Mouse (Mus musculus): Measurements from ENCODE around the gene Cln6. TPM values are rescaled to one million over a fixed set of nuclear protein-coding genes. Genes with fewer than 3 reads are reported as not detected.

Cln6 gene
- polyA plus RNA-seq, 1 experiment from 2014 or later: 9.7 TPM

DNA sequence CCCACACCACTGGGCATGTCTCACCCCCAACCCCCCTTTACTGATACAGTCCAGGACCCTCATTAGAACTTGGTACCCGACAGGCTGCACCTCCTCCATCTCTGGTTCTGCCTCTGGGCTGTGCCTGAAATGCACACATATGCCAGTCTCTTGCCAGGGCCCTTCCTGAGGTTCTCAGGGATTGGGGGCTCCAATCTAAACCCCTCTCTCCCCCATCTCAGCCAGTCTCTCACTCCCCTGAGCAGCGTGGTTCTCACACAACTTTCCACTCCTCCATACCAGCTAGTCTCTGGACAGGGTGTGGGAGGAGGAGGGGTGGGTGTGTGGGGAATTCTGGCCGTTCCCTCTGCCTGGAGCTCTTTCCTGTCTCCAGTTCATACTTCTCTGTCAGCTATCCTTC is 974 bp upstream of the Cln6 start:
- 65% methylated on average over 3 of the region's 3 CpGs for WGBS

DNA sequence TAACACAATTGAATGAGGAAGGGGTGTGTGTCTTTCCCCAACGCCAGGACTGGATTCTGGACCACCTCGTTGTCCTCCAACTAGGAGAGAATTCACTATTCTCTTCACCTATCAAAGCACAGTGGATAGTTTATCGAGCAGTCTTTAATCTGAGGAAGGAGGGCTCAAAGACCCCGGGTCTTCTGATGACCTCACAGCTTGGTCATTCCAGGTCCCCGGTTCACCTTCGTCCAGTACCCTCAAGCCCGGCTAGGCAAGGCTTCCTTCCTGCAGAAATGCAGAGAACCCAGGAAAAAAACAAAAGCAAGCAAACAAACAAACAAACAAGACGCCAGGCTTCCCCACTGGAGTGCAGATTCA is 459 bp upstream of the Cln6 start:
- H3K4me2 ChIP-seq (replicated peaks): peak overlapping the region; percentile 93
- H3K4me1 ChIP-seq: peaks cover 6% of the 10 kb centered on the region
- H3K4me3 ChIP-seq: peak overlapping the region; percentile 67
- no peak overlapping the region for H3K9ac ChIP-seq
- WGBS: 23% methylated on average over 8 of the region's 8 CpGs
- no peaks in the 10 kb centered on the region for H3K36me3 ChIP-seq
- H3K9me3 ChIP-seq: no peaks in the 10 kb centered on the region
- H3K27me3 ChIP-seq (replicated peaks): no peaks in the 10 kb centered on the region
- peak; percentile 10; the same call in 1 of the 2 replicates for ATAC-seq (ENCODE audit: low FRiP score, low read depth)
- no peak overlapping the region for H3K27ac ChIP-seq

More for the DNA sequence above, 974 bp upstream of the Cln6 start:
- Histone ChIP-seq H3K9me3 (no peaks in the 10 kb centered on the region), H3K27ac (no peak overlapping the region), H3K4me2 (replicated peaks) (no peak overlapping the region), H3K4me1 (peaks cover 6% of the 10 kb centered on the region), H3K36me3 (no peaks in the 10 kb centered on the region), H3K27me3 (replicated peaks) (no peaks in the 10 kb centered on the region), H3K4me3 (no peak overlapping the region), H3K9ac (no peak overlapping the region)
- ATAC-seq (ENCODE audit: low FRiP score, low read depth): no peak

DNA sequence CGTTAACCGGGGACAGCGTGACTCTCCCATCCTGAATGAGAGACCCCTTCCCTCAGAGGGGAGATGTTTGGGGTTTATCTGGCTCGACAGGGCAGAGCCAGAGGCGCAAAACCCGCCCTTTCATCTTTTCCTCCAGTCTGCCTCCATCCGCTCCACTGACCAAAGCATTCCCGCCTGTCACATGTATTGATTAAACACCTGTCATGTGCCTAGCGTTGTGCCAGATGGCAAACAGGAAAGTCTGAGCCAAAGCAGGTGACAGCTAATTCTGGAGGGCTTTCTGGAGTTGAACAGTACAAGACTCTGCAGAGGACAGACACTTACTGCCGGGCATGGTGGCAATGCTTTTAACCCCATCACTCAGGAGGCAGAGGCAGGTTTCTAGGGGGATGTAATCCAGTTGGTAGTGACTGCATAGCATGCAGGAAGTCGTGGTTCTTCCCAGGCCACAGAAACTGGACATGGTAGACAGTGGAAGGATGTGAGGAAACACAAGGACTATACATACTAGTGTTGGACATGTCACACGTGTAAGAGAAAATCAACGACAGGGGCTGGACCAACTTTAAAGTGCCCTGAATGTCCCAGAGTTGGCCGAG is 686 bp downstream of the Cln6 start:
- no peak; the same call in 1 of the 2 replicates for ATAC-seq (ENCODE audit: low FRiP score, low read depth)
- H3K9ac ChIP-seq: peak overlapping the region; percentile 87
- H3K9me3 ChIP-seq: no peaks in the 10 kb centered on the region
- no peaks in the 10 kb centered on the region for H3K27me3 ChIP-seq (replicated peaks)
- H3K4me1 ChIP-seq: peaks cover 6% of the 10 kb centered on the region
- H3K4me2 ChIP-seq (replicated peaks): peak overlapping the region; percentile 93
- no peaks in the 10 kb centered on the region for H3K36me3 ChIP-seq
- WGBS: 14% methylated on average over 14 of the region's 14 CpGs
- H3K4me3 ChIP-seq: peak overlapping the region; percentile 67
- no peak overlapping the region; the same call in 1 of the 2 replicates for H3K27ac ChIP-seq

DNA sequence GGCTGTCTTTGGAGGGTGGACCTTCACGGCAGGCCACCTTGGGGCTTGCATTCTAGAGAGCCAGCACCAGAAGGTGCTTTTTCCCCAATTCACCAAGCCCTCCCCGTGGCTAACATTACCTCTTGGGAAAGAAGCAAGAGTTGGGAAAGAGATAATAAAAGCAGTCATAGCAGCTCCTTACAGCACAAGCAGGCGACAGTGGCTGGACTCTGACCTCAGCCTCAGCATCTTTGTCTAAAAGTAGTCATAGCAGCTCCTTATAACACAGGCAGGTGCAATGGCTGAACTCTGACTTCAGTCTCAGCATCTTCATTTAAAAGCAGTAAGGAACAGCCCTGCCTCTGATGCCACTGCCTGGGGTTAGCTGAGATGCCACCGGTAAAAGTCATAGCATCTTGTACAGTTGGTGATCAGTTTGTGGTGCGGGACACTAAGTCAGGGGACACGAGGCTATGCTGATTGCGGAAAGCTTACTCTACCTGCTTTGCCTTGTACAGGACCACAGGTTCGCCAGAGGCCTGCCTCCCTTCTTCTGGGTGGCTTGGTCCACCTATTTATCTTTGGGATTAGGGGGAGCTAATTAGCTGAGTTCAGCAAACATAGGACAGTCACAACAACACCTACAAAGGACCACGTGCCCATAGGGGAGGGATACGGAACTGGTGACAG is 4.9 kb downstream of the Cln6 start:
- Histone ChIP-seq H3K4me3 (no peak overlapping the region), H3K9me3 (no peaks in the 10 kb centered on the region), H3K27me3 (replicated peaks) (no peaks in the 10 kb centered on the region), H3K4me2 (replicated peaks) (no peak overlapping the region), H3K4me1 (peaks cover 6% of the 10 kb centered on the region), H3K9ac (no peak overlapping the region), H3K27ac (no peak overlapping the region), H3K36me3 (no peaks in the 10 kb centered on the region)
- 86% methylated on average over 10 of the region's 10 CpGs for WGBS
- ATAC-seq (ENCODE audit: low FRiP score, low read depth): no peak

DNA sequence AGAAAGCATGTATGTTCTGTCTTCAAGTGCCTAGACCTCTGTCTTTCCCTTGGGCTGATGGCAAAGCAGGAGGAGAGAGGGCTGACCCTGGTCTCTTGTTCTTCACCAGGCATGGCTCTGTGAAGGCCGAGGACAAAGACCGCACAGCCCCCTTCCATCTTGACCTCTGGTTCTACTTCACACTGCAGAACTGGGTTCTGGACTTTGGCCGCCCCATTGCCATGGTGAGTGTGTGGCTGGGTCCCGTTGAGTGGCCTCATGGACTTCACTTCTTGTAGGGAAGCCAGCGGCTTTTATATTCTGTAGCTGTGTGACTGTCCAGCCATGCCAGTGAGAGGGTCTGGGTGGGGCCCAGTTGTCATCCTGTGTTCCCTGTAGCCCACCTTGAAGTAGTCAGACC is 5.9 kb downstream of the Cln6 start:
- no peak overlapping the region for H3K4me2 ChIP-seq (replicated peaks)
- WGBS: 97% methylated on average over 5 of the region's 5 CpGs
- H3K27me3 ChIP-seq (replicated peaks): no peaks in the 10 kb centered on the region
- no peak overlapping the region for H3K9ac ChIP-seq
- no peaks in the 10 kb centered on the region for H3K36me3 ChIP-seq
- H3K4me1 ChIP-seq: no peaks in the 10 kb centered on the region
- H3K9me3 ChIP-seq: no peaks in the 10 kb centered on the region
- H3K4me3 ChIP-seq: no peak overlapping the region
- ATAC-seq (ENCODE audit: low FRiP score, low read depth): no peak
- H3K27ac ChIP-seq: no peak overlapping the region

DNA sequence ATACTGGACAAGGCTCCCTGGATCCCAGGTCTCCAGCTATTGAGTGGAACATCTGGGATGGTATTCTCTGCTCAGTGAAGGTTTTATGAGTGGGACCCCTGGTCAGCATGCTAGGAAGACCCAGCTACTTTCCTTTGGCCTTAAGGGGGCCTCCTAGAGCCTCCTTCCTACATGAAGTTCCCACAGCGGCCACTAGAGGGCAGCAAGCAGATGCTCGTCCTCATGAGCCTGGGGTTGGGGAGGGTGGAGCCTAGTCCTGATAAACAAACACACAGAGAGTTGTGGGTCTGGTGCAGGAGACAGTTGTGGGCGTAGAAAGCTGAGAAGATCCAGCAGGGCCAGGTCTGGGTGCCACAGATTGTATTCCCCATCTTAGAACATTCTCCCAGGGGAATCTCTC is 9.1 kb downstream of the Cln6 start:
- H3K4me2 ChIP-seq (replicated peaks): no peak overlapping the region
- H3K4me1 ChIP-seq: peaks cover 8% of the 10 kb centered on the region; the same call in 1 of the 2 replicates
- H3K9ac ChIP-seq: no peak overlapping the region
- no peaks in the 10 kb centered on the region for H3K27me3 ChIP-seq (replicated peaks)
- H3K27ac ChIP-seq: no peak overlapping the region
- no peak overlapping the region for H3K4me3 ChIP-seq
- ATAC-seq (ENCODE audit: low FRiP score, low read depth): no peak
- WGBS: 4% methylated on average over 3 of the region's 3 CpGs
- peaks cover 4% of the 10 kb centered on the region; the same call in 1 of the 2 replicates for H3K36me3 ChIP-seq
- H3K9me3 ChIP-seq: no peaks in the 10 kb centered on the region

GRCm38 (mm10) chr9:62848641-62849040 is 10.1 kb downstream of the Cln6 start:
- Histone ChIP-seq H3K9me3 (no peaks in the 10 kb centered on the region), H3K9ac (no peak overlapping the region), H3K4me2 (replicated peaks) (no peak overlapping the region), H3K4me3 (no peak overlapping the region), H3K27ac (no peak overlapping the region), H3K27me3 (replicated peaks) (no peaks in the 10 kb centered on the region), H3K36me3 (peaks cover 4% of the 10 kb centered on the region; the same call in 1 of the 2 replicates), H3K4me1 (peaks cover 8% of the 10 kb centered on the region; the same call in 1 of the 2 replicates)
- WGBS: 88% methylated on average over 3 of the region's 3 CpGs
- ATAC-seq (ENCODE audit: low FRiP score, low read depth): no peak

GRCm38 (mm10) chr9:62851571-62851970 is 13.0 kb downstream of the Cln6 start:
- Histone ChIP-seq H3K36me3 (peaks cover 4% of the 10 kb centered on the region; the same call in 1 of the 2 replicates), H3K4me3 (no peak overlapping the region), H3K4me1 (peaks cover 8% of the 10 kb centered on the region; the same call in 1 of the 2 replicates), H3K4me2 (replicated peaks) (no peak overlapping the region), H3K27me3 (replicated peaks) (no peaks in the 10 kb centered on the region), H3K9me3 (no peaks in the 10 kb centered on the region), H3K9ac (no peak overlapping the region), H3K27ac (no peak overlapping the region)
- ATAC-seq (ENCODE audit: low FRiP score, low read depth): no peak
- WGBS: 70% methylated on average over 2 of the region's 2 CpGs

DNA sequence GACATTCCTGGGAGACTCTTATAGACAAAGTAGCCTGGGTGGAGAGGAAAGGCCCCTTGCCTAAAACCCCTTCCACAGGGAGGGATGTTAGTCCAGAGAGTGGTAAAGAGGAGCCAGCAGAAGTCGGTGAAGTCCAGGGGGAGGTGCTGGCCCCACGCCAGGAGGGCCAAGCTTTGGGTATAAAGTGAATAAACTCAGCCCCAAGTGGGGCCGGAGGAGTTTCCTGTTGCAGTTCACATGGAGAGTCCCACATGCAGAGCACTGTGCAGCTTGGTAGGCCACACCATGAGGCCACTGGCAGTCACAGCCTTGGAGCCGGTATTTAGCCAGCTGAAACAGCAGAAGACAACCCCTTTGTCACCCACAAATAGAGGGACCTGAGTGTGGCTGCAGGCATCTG is 15.9 kb downstream of the Cln6 start:
- Histone ChIP-seq H3K27me3 (replicated peaks) (no peaks in the 10 kb centered on the region), H3K9ac (no peak overlapping the region), H3K4me2 (replicated peaks) (no peak overlapping the region), H3K27ac (no peak overlapping the region), H3K4me1 (peaks cover 30% of the 10 kb centered on the region), H3K4me3 (no peak overlapping the region), H3K9me3 (no peaks in the 10 kb centered on the region), H3K36me3 (peaks cover 4% of the 10 kb centered on the region; the same call in 1 of the 2 replicates)
- no peak for ATAC-seq (ENCODE audit: low FRiP score, low read depth)
- WGBS: 68% methylated on average over 4 of the region's 4 CpGs

- WGBS: 85% methylated on average over 9 of the region's 9 CpGs
- Histone ChIP-seq H3K27me3 (replicated peaks) (no peaks in the 10 kb centered on the region), H3K36me3 (no peaks in the 10 kb centered on the region), H3K9me3 (no peaks in the 10 kb centered on the region), H3K9ac (no peak overlapping the region), H3K27ac (no peak overlapping the region), H3K4me3 (no peak overlapping the region), H3K4me1 (peaks cover 22% of the 10 kb centered on the region), H3K4me2 (replicated peaks) (no peak overlapping the region; the same call in 1 of the 2 replicates)
- no peak for ATAC-seq (ENCODE audit: low FRiP score, low read depth)
These were observed 18.6 kb downstream of the Cln6 start for GRCm38 (mm10) chr9:62857216-62857615.

- Histone ChIP-seq H3K4me2 (replicated peaks) (peak within 1 kb of the TSS; percentile 25), H3K9me3 (no peaks in the 10 kb centered on the region), H3K36me3 (no peaks in the 10 kb centered on the region), H3K4me3 (no peak within 1 kb of the TSS), H3K27me3 (replicated peaks) (no peaks in the 10 kb centered on the region), H3K4me1 (peaks cover 22% of the 10 kb centered on the region), H3K9ac (no peak within 1 kb of the TSS), H3K27ac (no peak within 1 kb of the TSS)
- WGBS: 35% methylated on average over 20 of the region's 20 CpGs
- peak; percentile 68 for ATAC-seq (ENCODE audit: low FRiP score, low read depth)
These were observed 19.2 kb downstream of the Cln6 start, which contains the start of gene Calml4 for GRCm38 (mm10) chr9:62857719-62858261. Calml4 (plus strand) TSS chr9:62858080.

- no peak overlapping the region for H3K27ac ChIP-seq
- peak overlapping the region; percentile 25 for H3K4me2 ChIP-seq (replicated peaks)
- H3K27me3 ChIP-seq (replicated peaks): no peaks in the 10 kb centered on the region
- H3K4me1 ChIP-seq: peaks cover 22% of the 10 kb centered on the region
- no peaks in the 10 kb centered on the region for H3K9me3 ChIP-seq
- peak; percentile 77 for ATAC-seq (ENCODE audit: low FRiP score, low read depth)
- H3K4me3 ChIP-seq: no peak overlapping the region
- H3K36me3 ChIP-seq: no peaks in the 10 kb centered on the region
- 34% methylated on average over 8 of the region's 8 CpGs for WGBS
- H3K9ac ChIP-seq: no peak overlapping the region
These were observed 19.9 kb downstream of the Cln6 start for GRCm38 (mm10) chr9:62858266-62859019.

All from neural tube, embryonic 12.5 days (tissue).